Mouse (Mus musculus) bone marrow macrophage, adult 2 months (primary cell): ENCODE measurements around the gene Myo16.

Experiments
- CTCF ChIP-seq: IDR thresholded peaks from 2 replicates; pipeline ENCODE4 v1.5.1; 2012; ENCODE audit warnings: low read depth, mild to moderate bottlenecking, low read length, moderate library complexity
- POLR2A ChIP-seq: IDR thresholded peaks from 2 replicates; pipeline ENCODE4 v1.6.1; 2012; ENCODE audit warnings: mild to moderate bottlenecking, low read depth, low read length, borderline replicate concordance

- no peak for TF ChIP-seq CTCF
- no peak for TF ChIP-seq POLR2A
These were observed 316.6 kb downstream of the Myo16 start for GRCm38 (mm10) chr8:10470280-10470679.
